In genomic region chr2:79865275-79865999, GRCm38 (mm10) we compare ENCODE assay signal across 8 mouse cellular contexts.
DNase-seq lines count a peak whose midpoint lies in the region; ATAC-seq and TF ChIP-seq lines count a peak whose summit lies in the region.

No protein-coding gene starts in this region.

- H3K27me3 ChIP-seq in forebrain, embryonic 16.5 days (replicated peaks; ENCODE audit: control insufficient read depth, insufficient read depth, low read length) = no peaks in the 10 kb centered on the region
- H3K27me3 ChIP-seq in kidney, adult 2 months (replicated peaks; ENCODE audit: control insufficient read depth, insufficient read depth, low read length) = no peaks in the 10 kb centered on the region
- H3K27me3 ChIP-seq in liver, embryonic 11.5 days (replicated peaks; ENCODE audit: control insufficient read depth, insufficient read depth, low read length) = no peaks in the 10 kb centered on the region
- no peaks in the 10 kb centered on the region for H3K27me3 ChIP-seq in neural tube, embryonic 12.5 days (replicated peaks)

- peak; percentile 57 for TF ChIP-seq CTCF in kidney, adult 2 months (conservative IDR thresholded peaks at IDR 0.05; ENCODE audit: insufficient read depth, insufficient read length, low read depth, low read length)

- ATAC-seq in forebrain, embryonic 16.5 days = peak; percentile 90
- peak; percentile 68 for ATAC-seq in liver, embryonic 11.5 days (replicated peaks; ENCODE audit: low FRiP score)
- peak; percentile 91 for ATAC-seq in neural tube, embryonic 12.5 days (ENCODE audit: low FRiP score, low read depth)

- 40% methylated on average over 9 of the region's 9 CpGs for WGBS in forebrain, embryonic 16.5 days
- WGBS in kidney, adult 2 months = 43% methylated on average over 9 of the region's 9 CpGs
- 44% methylated on average over 9 of the region's 9 CpGs for WGBS in liver, embryonic 11.5 days
- 47% methylated on average over 9 of the region's 9 CpGs for WGBS in neural tube, embryonic 12.5 days

- peak; percentile 54 for DNase-seq in right cerebral cortex, adult 18-20 months
- no peak for DNase-seq in right cerebral cortex, postnatal 14 days
- peak; percentile 29 for DNase-seq in c-Kit-positive CD71-positive TER-119-positive erythroid progenitor cells, embryonic 14.5 days (ENCODE audit: low spot score)
- DNase-seq in kidney, adult 2 months = peak; percentile 53
- no peak for DNase-seq in liver, embryonic 11.5 days (ENCODE audit: low spot score)
- no peak for DNase-seq in testis, postnatal 14 days (ENCODE audit: low spot score)

- H3K27ac ChIP-seq in forebrain, embryonic 16.5 days (ENCODE audit: low read length) = no peak overlapping the region
- H3K27ac ChIP-seq in kidney, adult 2 months (ENCODE audit: insufficient read depth, low read depth, low read length) = no peak overlapping the region
- H3K27ac ChIP-seq in liver, embryonic 11.5 days (ENCODE audit: low read depth, low read length) = no peak overlapping the region
- H3K27ac ChIP-seq in neural tube, embryonic 12.5 days = no peak overlapping the region

- TF ChIP-seq POLR2A in kidney, adult 2 months (IDR thresholded peaks at IDR 0.05; ENCODE audit: low read depth, low read length) = no peak

- H3K36me3 ChIP-seq in forebrain, embryonic 16.5 days (ENCODE audit: control insufficient read depth, insufficient read depth) = no peaks in the 10 kb centered on the region
- no peaks in the 10 kb centered on the region for H3K36me3 ChIP-seq in kidney, adult 2 months (ENCODE audit: control insufficient read depth, insufficient read depth, low read length)
- H3K36me3 ChIP-seq in liver, embryonic 11.5 days (ENCODE audit: control insufficient read depth, insufficient read depth, low read length) = no peaks in the 10 kb centered on the region
- no peaks in the 10 kb centered on the region for H3K36me3 ChIP-seq in neural tube, embryonic 12.5 days

- no peaks in the 10 kb centered on the region for H3K4me1 ChIP-seq in forebrain, embryonic 16.5 days (replicated peaks; ENCODE audit: control insufficient read depth, insufficient read depth, low read length)
- H3K4me1 ChIP-seq in kidney, adult 2 months (ENCODE audit: control insufficient read depth, insufficient read depth, low read length) = no peaks in the 10 kb centered on the region
- no peaks in the 10 kb centered on the region for H3K4me1 ChIP-seq in liver, embryonic 11.5 days (replicated peaks; ENCODE audit: control insufficient read depth, insufficient read depth, low read length)
- H3K4me1 ChIP-seq in neural tube, embryonic 12.5 days = no peaks in the 10 kb centered on the region

- H3K4me3 ChIP-seq in forebrain, embryonic 16.5 days (replicated peaks; ENCODE audit: low read length) = no peak overlapping the region
- H3K4me3 ChIP-seq in kidney, adult 2 months (ENCODE audit: insufficient read depth, low read depth, low read length) = no peak overlapping the region
- no peak overlapping the region for H3K4me3 ChIP-seq in liver, embryonic 11.5 days (ENCODE audit: low read depth, low read length)
- no peak overlapping the region for H3K4me3 ChIP-seq in neural tube, embryonic 12.5 days

- no peak overlapping the region for H3K9ac ChIP-seq in forebrain, embryonic 16.5 days (replicated peaks; ENCODE audit: low read depth, low read length)
- no peak overlapping the region for H3K9ac ChIP-seq in liver, embryonic 11.5 days (ENCODE audit: low read depth, low read length)
- no peak overlapping the region for H3K9ac ChIP-seq in neural tube, embryonic 12.5 days

- no peaks in the 10 kb centered on the region for H3K9me3 ChIP-seq in forebrain, embryonic 16.5 days (ENCODE audit: control insufficient read depth, low read length)
- H3K9me3 ChIP-seq in liver, embryonic 11.5 days (ENCODE audit: control insufficient read depth, low read length) = no peaks in the 10 kb centered on the region
- no peaks in the 10 kb centered on the region for H3K9me3 ChIP-seq in neural tube, embryonic 12.5 days

- H3K4me2 ChIP-seq in forebrain, embryonic 16.5 days (ENCODE audit: low read length) = no peak overlapping the region
- no peak overlapping the region for H3K4me2 ChIP-seq in liver, embryonic 11.5 days
- no peak overlapping the region for H3K4me2 ChIP-seq in neural tube, embryonic 12.5 days (replicated peaks)

Comparison
In these comparisons a context has a peak if more than half of its experiments do, and no peak if none do; other contexts are left out.
1. DNase-seq: peak in right cerebral cortex, adult 18-20 months (single experiment), c-Kit-positive CD71-positive TER-119-positive erythroid progenitor cells, embryonic 14.5 days (single experiment) and kidney, adult 2 months (single experiment); none in right cerebral cortex, postnatal 14 days (single experiment), liver, embryonic 11.5 days (single experiment) and testis, postnatal 14 days (single experiment).
2. Peak in every context shown above with its lines, with median percentiles within 50 percentile points of each other: ATAC-seq.